Mouse (Mus musculus) induced T-regulatory cell, adult 2 months (primary cell): Measurements from ENCODE around the gene Ndufs4.
A peak's percentile ranks its signal among the peaks of the same experiment; 100 is the strongest.

Experiments
- DNase-seq: peaks from one replicate; pipeline ENCODE4 v3.0.0-alpha.2; 2012; ENCODE audit warnings: low read depth

Ndufs4 gene

DNA sequence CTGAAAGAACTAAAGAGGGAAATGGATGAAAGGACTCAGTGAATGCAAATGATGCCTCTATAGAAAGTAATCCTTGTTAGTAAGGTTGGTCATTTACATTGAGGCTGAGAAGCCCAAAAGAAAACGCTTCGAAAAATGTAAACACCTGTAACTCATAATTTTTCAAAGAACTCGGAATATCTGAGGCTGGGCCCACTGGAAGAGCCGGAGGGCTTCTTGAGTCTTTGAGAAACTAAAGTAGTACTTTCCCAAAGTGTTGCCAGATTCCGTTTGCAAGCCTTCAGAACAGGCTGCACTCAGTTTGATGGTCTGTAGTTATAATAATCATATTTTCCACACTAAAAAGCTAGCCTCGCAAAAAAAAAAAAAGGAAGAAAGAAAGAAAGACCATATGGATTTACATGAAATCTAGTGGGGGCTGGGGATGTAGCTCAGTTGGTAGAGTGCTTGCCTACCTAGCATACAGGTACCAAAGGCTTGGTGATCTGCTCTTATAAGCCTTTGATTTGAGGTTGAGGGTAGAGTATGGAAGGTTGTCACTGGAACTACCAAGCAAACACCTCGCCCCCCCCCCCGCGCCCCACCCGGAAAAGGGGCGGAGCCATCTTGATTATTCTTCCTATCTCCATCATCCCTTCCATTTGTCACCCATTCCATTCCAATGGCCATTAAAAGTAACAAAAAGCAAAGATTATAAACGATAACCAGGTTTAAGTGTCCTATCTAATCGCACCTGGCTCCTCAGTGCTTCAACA lies at the start of gene Ndufs4:
Gene Ndufs4, minus strand, starts transcription at position 48 of the 755 bp plus-strand sequence.
- peak; percentile 23 for DNase-seq

DNA sequence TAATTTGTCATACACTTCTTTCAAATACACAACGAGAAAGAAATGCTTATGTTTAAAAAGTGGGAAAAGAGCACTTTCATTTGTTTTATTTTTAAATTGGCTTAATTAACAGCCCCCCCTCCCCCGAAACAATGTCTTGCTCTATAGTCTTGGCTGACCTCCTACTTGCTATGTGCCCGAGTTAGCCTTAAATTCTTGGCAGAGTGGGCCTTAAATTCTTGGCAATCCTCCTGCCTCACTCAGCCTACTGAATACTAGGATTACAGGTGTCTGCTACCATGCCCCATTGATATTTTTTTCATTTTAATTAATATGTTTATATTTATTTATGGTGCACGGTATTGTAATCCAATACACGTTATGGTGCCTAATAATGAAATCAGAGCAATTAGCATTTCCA lies 44.4 kb upstream of the Ndufs4 start:
- no peak for DNase-seq

DNA sequence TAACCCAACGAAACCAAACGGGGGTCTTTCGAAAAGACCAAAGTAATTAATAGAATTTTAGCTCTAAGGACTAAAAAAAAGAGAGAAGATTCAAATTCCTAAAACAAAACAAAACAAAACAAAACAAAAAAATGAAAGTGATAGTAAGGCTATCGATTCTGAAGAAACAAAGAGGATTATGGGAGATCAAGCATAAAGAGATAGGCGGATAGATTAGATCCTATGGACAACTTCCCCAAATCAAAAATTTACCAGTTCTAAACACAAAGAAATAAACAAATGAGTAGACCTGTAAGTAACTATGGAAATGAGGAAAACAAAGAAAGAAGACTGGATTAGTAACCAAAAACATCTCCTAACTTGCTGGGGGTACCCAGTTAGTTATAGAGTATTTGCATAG lies 37.2 kb upstream of the Ndufs4 start:
- DNase-seq = no peak

DNA sequence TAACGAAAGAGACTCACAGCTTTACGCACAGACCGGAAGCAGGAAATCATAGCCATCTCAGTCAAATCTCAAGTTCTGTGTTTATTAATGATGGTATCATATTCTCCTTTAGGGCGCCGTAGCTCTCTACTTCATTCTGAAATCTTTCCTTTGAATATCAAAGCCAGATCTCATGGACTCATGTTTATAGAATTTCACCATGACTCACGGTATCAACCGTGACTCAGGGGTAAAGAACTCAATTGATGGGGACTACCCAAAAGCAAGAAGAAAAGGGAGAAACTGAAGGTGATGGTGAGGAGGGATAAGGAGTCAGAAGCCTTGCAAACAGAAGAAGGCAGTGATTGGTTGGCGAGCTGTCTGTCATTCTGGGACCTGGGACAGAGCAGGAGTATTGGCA lies 32.2 kb upstream of the Ndufs4 start:
- DNase-seq = no peak

DNA sequence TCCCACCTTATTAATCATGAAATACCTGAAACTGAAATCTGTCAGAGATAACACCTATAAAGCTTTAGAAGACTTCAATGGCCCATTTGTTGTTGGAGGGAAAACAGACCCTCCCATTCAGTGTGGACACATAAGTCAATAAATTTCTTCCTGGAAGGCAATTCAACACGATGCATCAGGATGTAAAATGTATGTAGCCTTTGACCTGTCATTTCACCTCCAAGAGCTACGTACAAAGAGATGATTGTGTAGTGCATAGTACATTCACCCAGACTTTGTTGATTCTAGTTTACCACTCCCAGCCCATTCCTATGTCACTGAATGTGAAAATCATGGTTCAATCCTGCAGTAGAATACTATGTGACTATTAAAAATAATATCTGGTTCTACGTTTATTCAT lies 31.3 kb upstream of the Ndufs4 start:
- DNase-seq = no peak

DNA sequence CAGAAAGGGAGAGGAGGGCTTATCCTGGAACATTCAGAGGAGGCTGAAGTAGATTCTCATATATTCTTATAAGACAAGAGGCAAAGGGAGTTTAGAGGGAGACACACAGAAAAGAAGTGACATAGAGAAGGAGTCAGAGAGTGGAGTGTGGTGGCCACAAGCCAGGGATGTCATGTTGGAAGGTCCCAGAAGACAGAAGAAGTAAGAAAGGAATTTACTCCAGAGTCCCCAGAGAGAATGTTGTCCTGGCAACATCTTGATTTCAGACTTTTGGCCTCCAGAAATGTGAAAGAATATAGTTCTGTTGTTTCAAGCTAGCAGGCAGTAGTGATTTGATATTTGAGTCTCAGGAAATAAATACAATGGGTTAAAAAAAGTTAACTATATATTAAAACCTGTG lies 24.3 kb upstream of the Ndufs4 start:
- no peak for DNase-seq

DNA sequence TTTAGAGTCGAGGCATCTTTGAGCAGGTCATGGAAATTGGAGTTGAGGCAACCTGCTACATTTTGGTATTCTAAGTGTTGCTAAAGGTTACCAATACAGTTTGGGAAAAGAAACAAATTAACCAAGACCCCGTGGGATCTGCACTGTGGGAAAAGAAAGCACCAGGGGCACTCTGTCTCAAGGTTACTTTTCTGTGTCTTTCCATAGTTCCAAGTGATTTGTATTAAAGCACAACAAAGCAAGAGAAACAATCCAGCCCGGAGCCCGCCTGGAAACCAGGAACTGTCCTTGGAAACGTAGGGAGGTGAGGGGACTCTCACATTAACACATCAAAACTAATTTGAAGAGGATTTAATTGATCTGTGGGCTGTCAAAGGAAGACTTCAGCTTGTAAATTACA lies 18.8 kb upstream of the Ndufs4 start:
- DNase-seq = no peak

DNA sequence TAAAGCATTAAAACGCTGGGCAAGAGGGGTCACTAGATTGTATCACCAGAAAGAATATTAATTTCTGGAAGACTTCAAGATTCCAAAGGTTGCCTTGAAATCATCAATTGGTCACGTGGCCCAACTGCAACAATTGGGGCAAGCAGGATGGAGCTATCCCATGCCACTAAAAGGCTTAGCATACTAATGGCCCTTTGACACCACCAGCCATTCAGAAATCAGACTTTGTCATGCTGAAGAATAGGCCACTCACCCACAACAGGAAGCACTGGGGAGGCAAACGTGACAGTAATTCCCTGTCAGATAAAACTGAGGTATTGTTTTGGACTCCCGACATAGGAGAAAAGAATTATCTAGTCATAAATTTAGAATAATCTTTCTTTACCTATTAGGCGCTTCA lies 18.4 kb upstream of the Ndufs4 start:
- DNase-seq = no peak

DNA sequence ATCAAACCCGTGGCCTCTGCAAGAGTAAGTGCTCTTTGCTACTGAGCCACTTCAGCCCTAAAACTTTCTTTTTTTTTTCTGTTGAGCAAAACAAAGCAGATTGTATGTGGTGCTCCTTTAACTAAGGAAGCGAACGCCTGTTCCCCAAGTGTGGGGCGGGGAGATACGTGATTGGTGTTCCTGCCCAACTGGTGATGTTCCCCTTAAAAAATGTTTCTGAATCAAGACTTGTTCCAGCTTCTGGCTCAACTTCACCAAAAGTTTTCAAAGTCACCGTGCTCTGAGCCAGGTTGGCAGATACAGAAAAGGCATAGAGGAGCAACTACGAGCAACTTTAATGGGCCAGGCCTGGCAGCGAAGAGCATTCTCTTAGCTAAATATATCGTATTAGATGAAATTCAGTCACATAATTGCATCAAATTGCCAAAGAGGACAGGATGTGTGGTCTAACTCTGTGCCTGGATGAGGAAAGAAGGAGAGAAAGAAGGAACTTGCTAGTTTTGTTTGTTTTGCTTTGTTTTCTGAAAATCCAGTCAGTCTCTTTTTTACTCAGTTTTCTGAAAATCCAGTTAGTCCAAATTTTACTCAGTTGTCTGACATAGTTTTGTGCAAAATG lies 17.1 kb upstream of the Ndufs4 start:
- no peak for DNase-seq

DNA sequence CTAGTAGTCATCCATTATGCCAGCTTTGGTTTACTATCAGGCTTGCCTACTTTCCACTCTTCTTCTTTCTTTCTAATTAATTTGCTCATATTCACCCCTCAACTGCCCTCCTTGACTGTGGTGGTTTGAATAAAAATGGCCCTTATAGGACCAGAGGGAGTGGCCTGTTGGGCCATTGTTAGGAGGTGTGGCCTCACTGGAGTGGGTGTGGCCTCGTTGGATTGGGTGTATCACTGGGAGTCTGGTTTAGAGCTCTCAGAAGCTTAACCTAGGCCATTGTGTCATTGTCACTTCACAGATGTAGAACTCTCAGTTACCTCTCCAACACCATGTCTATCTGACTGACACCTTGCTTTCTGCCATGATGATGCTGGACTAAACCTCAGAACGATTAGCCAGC lies 10.8 kb upstream of the Ndufs4 start:
- DNase-seq = no peak

DNA sequence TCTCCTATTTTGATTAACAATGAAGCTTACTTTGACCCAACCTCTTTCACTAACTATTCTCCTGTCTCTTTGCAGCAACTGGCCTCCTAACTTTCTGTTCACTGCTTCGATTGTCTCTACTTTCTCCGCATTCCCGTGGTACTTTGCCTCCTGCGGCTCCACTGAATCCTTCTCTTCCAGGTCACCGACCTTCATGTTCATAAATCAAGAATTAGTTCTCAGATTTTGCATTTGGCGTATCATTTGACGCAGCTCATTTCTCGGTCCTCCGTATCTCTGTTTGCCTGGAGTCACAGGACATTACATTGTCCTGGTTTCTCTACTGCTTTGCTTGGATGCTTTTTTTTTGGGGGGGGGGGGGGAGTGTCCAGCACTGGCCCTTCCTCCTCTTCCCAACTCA lies 9.2 kb upstream of the Ndufs4 start:
- DNase-seq = no peak

DNA sequence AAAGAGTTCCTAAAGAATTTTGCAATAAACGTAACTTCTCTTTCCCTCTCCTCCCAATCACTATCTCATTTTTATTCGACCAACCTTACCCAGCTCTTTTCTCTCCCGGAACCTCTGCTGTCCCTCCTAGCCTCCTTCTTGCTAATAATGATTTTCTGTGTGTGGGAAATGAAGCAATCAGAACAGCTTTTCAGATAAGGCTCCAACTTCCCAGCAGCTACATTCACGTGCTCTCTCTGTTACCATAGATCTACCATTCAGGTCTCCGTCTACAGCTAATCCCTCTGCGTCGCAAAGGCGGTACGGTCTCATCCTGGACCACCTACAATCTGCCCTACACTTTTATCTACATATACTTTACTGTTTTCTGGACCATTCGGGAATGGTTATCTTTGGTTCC lies 8.8 kb upstream of the Ndufs4 start:
- no peak for DNase-seq

DNA sequence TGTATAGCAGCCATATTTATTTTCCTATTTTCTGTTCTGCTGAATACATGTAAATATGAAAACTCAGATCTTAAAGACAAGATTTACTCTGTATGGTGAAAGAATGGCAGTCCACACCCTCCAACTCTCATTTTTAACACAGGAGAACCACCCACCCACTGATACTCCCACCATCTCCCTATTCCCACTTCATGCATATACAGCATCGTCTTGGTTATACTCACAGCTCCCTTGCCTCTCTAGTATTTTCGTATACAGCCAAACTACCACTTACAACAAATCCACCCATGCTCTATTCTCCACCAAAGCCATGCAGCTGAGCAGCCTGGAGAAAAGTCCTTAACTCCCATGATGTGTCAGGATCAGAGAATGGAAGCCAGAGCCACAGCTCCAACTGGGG lies 6.7 kb upstream of the Ndufs4 start:
- no peak for DNase-seq

DNA sequence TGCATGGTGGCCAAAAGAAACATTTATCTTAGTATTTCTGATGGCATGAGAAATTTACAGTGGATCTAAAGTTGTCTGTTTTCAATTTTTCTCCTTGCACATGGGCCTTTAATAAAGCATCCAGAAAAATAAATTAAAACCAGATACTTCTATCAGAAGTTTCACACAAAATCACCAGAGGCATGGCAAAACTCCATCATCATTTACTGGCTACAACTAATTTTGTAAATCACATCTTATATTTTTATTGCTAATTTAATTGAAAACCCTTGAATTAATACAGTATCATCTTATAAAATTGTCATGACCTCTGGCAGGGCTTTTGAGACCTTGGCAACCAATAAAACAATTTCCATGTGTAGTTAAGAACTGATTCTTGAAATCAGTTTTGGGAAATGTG lies 4.4 kb upstream of the Ndufs4 start:
- DNase-seq = no peak

DNA sequence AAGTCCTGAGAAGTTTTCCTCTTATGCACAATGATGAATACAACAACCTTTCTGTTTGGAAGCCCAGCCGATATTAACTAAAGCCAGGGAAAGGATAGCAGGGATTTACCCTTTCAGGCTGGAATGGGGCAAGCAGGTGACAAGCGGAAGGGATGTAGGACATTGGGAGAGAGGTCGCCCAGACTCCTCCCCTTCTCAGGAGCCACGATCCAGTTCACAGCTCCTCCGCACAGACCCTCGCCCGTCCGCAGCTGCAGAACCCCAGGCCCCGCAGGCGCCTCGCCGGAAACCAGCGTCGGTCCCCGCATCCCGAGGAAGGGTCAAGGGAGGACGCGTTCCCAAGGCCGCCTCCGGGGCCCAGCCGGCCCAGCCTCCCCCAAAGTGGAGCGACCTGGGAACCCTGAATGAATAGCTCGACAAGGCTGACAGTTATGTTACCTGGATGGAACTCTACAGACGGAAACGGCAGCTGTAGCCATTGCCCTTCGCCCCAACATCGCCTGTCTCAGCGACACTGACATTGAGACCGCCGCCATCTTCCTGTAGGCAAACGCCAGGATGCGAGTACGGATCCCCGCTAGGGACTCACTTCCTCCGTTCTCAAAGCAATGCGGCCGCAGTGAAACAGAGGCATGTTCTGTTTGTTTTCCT lies 412 bp downstream of the Ndufs4 start:
- DNase-seq = peak; percentile 94

DNA sequence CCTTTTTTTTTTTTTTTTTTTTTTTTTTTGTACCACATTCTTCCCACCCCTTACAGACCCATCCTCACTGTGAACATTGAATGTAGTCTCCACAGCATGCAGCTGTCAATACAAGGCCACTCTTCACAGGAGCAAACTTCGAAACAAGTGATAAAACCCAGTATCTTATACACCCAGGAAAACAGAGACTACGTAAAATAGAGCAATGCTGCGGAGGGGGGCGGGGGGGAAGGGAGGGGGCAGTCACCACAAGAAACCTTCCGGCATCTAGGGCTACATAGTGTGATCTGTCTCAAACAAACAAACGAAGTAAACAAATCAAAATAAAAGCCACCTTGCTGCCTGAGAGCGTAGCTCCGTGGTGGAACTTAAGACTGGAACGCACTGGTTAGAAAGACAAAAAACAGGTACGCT lies 977 bp downstream of the Ndufs4 start:
- DNase-seq = peak; percentile 72

DNA sequence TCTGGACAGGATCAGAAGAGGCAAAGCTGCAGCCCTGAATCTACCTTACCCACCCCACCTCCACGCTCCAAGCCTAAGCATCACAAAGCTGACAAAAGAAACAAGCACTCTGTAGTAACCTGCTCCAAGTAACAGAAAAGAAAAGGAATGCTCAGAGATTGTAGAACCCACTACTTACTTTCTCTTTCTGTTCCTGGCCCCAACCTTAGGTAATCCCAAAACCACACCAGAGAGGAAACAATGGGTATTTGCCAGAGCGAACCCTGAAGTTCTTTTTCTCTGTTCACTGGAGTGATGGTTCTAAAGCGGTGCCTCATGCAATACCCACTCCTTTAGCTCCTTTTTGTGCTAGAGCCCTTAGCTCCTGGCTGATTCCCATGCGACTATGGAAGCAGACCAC lies 11.5 kb downstream of the Ndufs4 start:
- DNase-seq = no peak

DNA sequence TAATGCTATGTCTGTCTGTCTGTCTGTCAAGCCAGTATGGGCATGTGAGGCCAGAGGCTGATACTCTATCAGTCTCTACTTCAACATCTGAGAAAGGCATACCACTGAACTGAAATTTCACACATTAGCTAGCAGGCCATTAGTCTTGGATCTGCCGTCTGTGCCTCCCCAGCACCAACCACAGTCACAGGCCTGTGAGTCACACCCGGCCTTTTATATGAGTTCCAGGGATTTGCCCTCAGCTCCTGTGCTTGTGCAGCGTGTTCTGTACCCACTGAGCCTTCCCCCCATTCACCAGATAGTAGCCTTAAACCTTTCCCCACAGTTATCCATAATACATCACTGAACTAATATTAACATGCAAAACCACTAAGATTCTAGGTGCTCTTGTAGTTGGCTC lies 26.0 kb downstream of the Ndufs4 start:
- no peak for DNase-seq

DNA sequence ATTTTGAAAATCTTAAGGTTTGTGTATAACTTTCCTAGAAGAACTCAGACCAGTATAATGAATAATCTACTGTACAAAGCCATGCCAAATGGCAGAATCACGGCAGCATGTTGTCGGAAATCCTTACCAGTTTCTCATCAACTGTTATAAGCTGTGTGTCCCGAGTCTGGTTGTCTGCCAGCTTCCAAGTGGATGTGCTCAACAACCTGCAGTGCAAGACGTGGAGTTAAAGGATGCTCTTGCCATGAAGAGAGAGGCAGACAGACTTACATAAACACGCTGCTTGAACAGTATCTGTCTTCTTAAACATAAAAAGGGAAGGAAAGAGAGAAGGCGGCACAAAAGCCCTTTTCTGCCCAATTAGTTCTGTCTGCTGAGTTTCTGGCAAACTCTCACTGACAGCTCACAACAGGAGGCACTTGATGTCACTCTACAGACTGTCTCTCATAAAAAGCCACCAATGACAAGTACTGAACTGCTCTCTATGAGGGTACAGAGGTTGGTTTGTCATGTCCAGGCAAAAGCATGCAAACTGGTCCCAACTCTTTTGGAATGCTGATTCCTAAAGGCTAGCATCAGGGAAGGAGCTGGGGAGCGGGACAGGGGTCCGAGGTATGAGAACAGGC lies 36.6 kb downstream of the Ndufs4 start:
- no peak for DNase-seq

DNA sequence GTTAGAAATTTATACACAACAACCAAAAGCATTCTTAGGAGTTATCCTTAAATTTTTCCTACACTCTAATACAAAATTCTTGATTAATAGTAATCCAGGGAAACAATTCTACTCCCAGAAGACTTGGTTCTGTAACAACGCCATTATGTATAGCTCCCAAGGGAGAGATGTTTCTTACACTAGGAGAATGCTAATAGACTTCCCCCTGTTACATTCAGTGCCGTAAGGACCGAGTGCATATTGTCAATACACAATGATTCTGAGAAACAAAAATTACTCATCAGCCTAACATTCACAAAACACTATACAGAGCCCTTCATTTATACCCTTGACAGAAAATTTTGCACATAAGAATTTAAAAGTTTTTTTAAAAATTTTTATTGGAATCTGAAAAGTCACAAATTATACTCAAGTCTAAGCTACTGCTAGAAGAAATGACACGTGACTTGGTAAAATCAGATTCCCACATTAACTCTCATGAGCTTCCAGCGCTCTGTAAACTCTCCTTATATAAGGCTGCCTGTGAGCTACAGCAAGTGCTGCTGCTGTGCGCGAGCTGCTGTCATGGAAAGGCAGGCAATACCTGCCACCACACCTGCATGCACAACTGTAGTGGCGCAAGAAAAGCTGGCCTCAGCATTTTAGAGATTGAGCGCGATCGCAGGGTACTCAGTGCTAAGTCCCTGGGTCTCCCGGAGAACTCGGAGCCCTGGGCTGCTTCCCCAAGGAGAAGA lies 42.9 kb downstream of the Ndufs4 start:
- no peak for DNase-seq

DNA sequence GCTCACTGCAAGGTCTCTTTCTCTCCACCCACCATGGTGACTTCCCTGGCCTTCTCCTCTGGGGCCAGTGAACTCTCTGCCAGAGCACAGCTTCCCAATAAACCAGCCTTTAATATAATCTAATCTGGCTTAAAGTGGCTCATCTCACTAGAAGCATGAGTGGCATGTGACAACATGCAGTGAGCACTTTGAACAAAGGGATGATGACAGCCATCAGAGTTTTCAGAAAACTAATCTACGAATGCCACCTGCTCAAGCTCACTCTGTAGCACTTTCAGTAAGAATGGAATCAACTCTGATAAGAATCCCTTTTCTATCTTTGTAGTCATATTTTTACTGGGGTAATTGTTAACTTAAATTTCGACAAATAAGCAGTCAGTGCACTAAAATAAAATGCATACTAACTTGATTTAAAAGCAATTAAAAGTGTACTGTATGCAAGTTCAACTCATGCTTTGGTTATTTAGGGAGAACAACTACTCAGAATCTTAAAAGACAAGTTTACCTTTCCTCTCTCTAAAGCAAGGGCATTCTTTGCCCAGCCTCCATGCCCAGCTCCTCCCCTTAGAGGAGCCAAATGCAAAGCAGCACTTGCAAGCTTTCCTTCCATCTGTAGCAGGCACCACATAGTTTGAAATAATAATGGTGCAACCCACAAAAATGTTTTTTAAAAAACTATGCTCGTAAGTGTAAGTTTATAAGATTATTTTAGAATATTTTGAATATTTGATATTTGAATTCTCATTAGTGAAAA lies 43.7 kb downstream of the Ndufs4 start:
- DNase-seq = no peak

DNA sequence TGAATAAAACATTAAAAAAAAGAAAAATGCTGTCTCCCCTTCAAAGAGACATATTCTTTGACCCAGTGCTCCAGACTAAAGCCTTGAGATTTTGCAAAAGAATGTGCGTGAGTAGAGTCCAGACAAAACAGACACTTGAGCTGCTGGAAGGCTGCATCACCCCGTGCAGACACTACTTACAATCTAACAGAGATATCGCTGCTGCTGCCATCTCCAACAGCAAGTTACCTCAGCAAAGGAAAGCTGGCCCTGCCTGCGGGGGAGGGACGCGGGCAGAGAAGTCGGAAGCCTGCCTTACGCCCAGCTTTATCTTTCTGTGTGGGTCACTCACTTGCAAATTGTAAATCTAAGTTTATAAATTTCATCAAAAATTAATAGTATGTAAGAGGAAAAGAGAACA lies 45.1 kb downstream of the Ndufs4 start:
- no peak for DNase-seq
